Mouse (Mus musculus) liver (tissue): ENCODE results near the gene Dkk3.

Experiments used
- DNase-seq: peaks from one replicate; pipeline ENCODE4 v3.0.0-alpha.2; 2020; ENCODE audit warnings: mixed read lengths

Gene Dkk3

DNA sequence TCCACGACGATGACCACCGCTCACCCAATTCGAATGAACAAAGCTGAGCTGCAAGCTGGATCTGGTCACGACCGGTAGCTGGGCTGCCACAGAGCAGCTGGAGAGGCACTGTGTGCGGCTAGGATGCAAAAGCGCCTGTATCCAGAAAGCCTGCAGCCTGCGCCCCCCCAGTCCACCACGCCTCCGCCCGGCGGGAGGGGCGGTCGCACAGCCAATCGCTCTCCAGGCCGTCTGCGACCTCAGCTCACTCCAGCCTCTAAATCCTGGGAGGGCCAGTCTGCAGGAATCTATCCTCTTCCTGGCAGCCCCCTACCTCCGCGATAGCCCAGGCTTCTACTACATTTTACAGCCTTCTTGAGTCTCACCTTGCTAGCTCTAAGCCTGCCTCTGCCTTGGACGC, at the start of gene Dkk3:
TSS of gene Dkk3 (minus strand) at position 116 of the 400 bp plus-strand sequence.
- peak; percentile 35 for DNase-seq

DNA sequence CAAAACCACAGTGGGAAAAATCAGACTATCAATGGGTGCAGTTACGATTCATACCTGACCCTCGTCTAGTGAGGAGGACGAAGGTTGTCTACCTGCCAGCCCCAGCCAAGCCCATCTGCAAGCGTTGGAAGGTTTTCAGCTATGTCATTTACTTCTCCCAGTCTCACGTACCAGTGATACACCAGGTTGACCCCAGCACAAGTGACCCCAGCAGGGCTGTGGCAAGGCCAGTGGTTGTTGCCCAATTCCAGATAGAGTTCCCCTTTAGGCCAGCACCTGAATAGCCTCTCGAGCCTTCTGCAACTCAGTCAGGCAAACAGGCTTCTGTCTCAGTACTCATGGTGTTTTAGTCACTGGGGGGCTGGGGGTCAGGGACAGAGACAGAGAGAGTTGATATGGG, 48.9 kb upstream of the Dkk3 start:
- no peak for DNase-seq

DNA sequence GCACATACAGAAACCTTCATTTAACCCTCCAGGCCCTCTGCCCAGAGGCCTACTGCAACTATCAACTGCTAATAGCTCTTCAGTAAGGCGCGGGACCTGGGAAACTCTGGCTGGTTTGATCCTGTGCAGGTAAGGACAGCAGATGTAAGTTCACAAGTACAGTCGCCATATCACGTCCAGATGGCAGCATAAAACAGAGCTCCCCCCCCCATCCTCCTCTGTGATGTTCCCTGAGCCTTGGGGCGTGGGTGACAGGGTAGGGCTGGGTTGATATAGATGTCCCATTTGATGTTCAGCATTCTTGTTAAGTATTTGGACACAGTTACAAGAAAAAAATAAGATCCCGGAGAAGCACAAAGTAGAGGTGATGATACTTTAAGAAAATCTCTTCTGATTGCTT, 46.7 kb upstream of the Dkk3 start:
- DNase-seq, result no peak

DNA sequence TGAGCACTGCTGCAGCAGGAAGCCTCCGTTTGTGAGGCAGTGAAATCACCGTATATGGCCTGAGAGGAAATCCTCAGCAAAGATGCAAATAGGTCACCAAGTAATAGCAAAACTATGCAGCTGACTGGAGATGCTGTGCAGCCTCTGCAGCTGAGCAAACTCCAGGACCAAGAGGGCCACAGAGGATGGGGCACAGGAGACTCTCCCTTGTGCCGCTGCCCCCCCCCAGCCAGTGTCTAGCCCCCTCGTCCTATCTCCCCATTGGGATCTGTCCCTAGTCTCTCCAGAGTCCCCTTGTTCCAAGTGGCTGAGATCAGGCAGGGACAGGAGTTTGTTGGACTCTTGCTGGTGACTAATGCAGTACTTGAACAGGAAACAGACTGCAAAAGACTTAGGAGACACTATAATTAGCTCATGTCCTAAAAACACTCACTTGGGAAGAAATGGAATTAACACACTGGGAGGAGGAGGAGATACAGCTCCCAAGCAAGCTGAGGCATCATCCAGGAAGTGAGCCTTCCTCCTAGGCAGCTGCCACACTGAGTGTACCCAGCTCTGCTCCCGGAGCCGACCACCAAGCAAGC, 45.6 kb upstream of the Dkk3 start:
- no peak for DNase-seq

DNA sequence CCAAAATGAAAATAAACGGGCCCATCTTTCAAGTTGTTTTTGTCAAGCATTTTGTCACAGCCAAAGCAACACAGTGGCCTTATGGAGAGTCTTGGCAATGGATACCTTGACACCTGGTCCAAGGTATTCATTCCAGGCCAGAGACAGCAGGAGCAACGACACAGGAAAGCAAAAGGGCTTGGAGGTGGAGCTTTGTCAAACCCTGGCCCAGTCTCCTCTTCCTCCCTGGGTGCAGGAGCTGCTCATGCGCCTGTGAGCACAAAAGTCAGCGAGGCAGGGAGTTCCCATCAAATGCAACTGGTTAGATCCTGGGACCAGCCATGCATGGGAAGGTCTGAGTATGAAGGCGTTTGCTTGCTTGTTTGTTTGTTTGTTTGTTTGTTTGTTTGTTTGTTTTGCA, 45.1 kb upstream of the Dkk3 start:
- no peak for DNase-seq

DNA sequence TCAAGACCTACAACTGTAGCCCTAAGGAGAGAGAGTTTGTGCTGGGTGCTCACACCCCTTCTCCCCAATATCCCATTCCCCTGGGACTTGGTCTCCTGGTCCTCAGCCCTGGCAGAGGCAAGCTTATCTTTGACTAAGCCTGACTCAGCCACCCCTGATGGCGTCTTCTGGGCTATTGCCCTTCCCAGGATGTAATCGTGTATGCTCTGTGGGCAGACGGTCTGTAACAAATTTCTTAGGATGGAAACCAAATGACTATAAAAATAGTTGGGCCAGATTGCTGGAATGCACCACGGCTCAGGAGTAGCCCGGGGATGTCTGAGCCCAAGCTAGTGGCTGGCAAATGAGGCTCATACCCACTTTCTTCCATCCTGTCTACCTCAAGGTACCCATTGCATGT, 44.0 kb upstream of the Dkk3 start:
- DNase-seq, result no peak

DNA sequence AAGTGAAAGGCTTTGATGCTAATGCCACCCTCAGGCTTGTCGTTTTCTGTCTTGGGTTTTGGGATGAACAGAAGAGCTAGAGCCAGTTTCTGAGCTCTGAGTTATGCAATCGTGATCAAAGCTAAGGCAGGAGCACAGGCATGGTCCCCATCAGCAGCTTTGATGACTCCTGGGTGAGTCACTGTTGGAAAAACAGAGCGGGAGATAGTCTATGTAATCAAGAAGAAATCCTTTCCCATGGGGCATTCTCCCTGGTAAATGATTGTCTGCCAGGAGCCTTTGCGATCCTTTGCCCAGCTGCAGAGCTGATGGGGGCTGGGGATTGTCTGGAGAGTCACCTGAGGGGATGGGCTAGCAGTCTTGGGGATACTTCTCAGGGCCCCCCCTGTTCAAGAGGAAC, 43.3 kb upstream of the Dkk3 start:
- DNase-seq, result no peak

DNA sequence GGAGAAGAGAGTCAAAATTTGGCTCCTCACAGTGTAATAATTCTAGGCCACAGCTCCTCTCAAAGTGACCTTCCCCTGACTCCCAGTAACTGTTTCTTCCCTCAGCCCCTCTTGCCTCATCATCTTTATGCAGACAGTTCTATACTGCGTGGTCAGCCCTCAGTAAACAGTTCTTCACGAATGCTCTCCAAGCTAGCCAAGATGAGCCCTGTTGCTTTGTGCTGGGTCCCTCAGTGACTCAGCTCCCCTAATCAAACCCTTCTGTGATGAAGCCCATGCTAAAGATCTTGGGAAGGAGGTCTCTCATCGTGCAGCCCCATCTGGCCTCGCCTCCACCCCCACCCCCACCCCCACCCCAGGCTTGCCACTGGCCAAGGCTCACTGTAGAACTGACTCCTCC, 41.9 kb upstream of the Dkk3 start:
- no peak for DNase-seq

DNA sequence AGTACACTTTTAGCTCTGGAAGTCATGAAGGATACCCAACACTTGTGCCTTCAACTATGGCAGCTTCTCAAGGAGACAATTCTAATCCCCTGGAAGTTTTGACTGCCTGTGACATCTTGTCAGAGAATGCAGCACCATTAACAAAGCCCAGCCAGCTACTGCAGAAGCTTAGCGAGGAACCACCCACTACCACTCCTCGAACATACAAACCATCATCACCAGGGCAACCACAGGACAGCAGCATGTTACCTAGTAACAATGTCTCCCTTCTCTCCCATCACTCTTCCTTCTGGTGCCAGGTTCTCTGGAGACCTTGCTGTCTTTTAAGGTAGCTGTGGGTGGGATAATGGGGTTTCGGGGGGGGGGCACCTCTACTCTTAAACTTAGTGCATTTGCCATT, 40.5 kb upstream of the Dkk3 start:
- DNase-seq, result no peak

DNA sequence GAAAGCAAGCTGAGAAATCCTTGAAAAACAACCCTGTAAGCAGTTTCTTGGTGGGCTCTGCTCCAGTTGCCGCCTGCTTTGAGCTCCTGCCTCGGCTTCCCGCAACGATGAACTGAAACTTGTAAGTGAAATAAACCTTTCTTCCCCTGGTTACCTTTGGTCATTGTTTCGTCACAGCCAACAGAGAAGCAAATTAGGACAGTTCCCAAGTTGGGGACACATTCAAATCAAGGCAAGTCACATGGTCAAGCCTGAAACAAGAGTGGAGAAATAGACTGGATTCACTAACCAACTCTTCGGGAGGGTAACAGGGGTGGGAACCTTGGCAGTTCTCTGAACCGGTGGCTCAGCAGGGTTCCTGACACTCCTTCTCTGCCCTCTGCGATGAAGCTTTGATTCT, 38.6 kb upstream of the Dkk3 start:
- DNase-seq, result no peak

DNA sequence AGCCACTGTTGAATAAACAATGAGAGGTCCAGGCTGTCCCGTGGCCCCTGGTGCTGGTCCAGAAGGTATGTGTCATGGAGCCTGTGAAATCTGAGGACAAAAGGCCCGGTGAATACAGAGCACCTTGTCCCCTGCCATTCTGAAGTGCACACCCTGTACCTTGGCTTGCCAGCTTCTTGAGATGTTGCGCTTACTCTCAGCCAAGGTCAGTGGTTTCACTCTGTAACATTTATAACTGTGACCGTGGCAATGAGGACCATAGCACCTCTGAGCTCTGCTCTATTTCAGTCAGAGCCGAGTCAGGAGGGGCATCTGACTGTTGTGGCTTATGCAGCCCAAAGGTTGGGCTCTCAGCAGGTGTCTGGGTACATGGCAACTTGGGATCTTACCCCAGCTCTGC, 35.4 kb upstream of the Dkk3 start:
- no peak for DNase-seq

DNA sequence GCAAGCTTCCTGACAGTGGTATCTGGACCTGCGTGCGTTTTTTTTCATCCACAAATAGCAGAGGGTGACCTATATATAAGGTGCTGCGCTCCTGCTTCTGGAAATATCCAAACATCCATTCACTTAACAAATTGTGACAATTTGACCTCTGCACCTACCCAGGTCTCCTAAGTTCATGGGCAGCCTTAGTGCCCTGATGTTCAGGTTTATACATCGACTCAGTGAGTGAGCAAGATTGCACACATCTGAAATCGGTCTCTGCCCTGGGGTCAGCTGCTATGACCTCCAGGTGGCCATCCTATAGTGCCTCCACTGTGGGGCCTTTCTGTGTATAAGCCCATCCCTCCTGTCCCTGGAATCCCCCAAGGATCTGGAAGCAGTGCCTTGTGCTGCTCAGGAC, 33.9 kb upstream of the Dkk3 start:
- no peak for DNase-seq

DNA sequence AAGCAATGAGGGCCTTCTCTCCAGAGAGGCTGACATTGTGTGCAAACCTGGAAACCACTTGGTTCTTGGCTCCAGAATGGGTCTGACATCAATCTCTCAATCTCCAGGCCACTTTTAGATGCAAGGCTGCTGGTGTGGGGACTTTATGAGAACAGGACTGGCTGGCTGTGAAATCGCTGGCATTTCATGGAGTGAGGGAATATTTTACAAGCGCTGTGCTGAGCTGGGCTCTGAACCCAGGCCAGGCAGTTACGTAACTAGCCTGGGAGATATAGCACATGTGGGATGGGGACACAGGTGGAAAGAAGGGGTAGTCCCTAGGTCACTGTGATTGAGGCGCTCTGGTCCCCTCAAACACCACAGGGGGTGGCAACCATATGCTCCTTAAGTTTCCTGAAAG, 33.4 kb upstream of the Dkk3 start:
- no peak for DNase-seq

DNA sequence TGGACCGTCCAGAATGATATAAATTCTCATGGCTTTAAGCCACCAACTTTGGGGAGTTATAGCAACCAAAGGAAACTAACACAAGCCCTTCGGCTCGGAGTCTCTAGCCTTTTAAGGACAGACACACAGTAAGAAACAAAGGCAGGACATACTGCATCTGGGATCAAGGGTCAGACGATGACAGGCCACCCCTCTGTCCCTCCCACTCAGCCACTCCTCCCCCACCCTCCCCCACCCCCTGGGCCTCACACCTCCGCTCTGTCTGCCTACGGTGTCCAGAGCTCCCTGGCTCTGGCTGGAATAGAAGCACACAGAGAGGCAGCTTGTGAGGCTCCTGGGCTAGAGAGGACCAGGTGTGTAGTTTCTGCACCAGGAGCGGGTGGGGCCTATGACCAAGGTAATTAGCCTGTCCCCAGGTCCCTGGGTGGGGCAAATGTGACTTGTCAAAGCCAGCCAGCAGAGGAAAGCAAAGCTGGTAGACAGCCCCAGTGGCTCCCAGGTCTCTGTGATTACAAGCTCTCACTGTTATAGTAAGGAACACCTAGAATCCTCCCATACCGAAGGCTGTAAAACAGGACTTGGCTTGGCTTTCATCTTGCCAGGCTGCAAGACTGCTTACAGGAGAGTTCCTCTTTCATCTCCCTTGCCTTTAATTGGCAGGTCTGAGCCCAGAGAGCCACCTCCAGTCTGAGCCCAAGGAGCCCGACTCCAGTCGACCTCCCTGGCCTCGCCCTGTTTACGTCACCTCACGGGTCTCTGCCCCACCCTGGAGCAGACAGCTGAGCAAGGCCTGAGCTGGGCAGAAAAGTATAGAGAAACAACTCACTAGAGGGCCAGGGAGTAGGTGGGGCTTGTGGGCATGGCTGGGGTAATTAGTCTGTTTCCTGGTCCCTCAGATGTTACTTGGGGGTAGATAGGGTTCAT, 28.9 kb upstream of the Dkk3 start:
- DNase-seq, result no peak

DNA sequence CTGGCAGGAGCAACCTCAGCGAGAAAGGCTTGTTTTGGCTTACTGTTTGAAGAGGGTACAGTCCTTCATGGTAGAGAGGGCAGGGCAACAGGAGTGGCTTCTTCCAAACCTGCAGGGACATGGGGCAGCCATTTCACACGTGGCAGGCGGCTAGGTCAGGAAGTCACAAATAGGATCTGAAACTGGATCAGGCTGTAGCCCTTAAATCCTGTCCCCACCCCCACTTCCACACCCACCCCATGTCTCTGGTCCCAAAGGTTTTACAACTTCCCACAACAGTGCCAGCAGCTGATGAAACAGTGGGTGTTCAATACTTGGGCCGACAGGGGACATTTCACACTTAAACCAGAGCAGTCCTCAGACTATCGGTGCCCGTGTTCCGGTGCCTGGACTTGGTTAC, 28.0 kb upstream of the Dkk3 start:
- no peak for DNase-seq

DNA sequence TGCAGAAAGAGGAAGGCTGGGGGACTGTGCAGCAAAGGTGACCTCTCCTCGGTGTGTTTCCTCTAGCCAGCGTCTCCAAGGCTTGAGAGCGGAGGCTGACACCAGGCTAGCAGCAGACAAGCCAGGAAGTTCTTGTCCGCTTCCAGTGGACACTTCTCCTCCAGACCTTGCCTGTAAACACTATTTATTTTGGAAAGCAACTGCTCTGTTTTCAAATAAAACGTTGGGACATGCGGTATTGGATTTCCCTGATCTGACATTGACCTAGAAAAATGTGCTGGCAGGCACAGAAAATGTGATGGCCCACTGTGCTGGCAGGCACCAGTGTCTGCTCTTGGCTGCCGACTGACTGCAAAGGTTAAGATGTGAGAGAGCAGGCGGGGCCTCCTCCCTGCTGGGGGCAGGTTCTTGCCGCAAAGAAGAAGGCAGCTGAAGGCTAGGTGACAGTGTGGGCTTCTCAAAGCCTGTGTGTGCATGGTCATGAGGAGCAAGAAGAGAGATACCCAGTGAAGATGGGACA, 26.4 kb upstream of the Dkk3 start:
- DNase-seq, result no peak

DNA sequence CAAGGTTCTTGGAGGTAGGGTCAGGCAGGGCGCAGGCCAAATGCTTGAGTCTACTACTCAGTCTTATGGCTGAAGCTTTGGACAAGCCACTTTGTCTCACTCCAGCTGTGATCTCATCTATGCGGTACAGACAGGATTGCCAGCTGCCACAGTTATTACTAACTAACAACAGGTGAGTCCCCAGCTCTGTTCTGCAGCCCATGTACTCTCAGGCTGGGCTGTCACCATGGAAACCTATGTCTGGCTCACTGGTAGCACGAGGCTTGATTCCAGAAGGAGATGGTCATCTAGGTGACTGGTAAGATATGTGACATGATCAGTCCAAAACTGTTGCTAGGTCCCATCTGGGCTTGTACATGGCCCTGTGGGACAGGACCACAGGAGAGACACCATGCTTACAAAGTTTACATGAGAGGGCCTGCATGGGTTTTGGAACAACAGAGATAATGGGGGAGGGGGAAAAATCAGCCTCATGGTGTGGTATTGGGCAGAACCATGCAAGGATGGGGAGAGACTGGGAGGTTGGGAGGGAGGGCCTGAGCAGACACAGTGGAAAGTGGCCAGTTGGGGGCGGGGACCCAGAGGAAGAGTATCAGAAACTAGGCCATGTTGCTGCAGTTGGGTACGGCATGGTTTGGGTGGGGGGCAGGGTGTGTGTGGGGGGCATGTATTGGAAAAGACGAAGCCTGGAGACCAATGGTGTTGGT, 25.8 kb upstream of the Dkk3 start:
- no peak for DNase-seq

DNA sequence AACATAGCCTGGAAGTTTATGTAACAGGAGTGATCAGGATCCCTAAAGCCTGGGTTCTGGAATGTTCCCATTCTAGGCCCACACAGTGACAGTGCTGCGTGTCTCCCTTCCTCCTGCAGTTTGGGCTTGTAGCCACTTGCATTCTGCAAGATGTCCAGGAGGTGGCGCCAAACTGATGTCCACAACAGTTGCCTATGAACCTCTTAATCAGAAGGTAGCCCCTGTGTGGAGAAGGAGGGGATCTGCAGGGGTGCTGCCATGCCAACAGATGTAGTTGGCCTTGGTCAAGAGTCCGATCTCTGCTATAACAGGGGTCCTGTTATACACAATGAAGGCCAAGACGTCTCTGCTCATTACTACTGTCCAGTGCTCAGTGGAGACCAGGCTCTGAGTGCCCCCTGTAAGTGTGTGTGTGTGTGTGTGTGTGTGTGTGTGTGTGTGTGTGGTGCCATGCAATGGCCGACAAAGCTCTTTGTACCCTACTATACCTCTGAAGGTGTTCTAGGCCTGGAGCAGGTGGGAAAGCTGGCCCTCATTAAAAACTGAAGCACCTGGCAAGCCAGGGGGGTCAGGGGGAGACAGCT, 24.5 kb upstream of the Dkk3 start:
- peak; percentile 79 for DNase-seq

DNA sequence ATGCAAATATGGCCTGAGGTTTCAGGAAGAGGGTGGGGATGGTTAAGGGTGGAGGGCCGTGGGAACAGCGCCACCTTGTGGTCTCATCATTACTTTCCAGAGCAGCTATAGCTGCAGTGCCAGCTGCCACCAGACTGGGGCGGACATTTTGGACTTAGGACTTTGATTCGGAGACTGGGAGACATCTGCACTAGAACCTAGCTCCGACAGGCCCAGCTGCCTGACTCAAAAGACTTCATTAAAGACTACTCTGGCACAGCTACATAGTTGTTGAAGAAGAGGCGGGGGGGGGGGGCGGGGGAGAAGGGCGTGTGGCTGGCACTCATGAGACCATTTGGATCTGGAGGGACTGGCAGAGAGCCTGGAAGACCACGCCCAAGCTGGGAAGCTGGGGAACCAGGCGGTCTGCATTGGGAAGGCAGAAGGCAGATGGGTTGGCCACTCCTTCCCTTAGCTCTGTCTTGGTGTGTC, 21.4 kb upstream of the Dkk3 start:
- peak; percentile 71 for DNase-seq

DNA sequence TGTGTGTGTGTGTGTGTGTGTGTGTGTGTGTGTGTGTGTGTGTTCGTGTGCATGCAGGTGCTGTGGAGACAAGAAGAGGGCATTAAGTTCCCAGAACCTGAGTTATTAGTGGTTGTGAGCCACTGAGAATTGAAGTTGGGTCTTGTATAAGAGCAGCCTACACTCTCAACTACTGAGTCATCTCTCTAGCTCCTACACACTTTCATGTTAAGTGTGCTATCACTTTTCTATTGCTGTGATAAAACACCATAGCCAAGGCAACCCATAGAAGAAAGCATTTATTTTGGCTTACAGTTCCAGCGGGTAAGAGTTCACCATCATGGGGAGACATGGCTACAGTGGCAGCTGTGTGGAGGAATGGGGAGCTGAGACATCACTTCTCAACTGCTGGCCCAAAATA, 17.8 kb upstream of the Dkk3 start:
- no peak for DNase-seq

DNA sequence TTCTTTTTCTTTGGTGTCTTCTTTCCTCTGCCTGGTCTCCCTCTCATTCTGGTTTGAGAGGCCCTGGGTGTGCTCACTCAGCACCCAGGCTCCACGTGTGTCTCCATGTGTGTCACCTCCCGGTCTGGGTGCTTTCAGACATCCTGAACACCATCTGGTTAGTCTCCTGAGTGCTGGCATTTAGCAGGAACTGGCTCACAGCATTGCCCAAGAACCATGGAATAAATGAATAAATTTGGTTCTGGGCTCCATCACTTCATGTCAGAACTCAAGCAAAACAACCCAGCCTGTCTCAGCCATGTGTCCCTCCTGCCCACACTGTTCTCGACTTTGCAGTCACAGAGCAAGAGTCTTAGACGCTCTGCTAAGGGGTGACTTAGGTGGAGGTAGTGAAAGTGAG, 13.8 kb upstream of the Dkk3 start:
- no peak for DNase-seq

DNA sequence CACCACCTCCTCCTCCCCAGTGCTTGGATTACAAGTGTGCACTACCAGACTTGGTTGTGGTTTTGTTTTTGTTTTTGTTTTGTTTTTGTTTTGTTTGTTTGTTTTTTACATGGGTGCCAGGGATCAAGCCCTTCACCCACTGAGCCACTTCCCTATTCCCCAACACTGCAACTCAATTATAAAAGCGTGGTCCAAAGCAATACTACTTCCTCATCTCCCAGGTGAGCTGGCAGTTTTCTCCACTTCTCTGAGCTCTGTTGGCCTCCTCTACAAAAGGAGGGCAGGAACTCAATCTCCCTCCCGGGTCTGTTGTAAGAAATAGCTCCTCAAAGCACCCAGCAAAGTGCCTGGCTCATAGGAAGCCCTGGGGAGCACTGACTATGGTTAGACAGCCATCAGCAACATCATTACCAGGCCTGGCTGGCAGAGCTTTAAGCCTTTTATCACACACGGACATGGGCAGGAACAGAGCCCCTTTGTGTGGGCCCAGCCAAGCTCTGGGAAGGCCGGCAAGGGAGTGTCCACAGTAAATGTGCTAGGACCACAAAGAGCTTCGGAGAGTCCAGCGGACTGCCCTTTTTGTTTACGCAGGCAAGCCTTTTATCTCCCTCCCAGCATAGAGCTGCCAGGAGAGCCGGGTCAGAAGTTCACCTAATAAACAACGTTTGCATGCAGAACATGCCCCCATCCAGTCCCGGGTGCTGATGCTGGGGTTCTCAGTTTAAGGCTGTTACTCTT, 11.3 kb upstream of the Dkk3 start:
- peak; percentile 53 for DNase-seq

DNA sequence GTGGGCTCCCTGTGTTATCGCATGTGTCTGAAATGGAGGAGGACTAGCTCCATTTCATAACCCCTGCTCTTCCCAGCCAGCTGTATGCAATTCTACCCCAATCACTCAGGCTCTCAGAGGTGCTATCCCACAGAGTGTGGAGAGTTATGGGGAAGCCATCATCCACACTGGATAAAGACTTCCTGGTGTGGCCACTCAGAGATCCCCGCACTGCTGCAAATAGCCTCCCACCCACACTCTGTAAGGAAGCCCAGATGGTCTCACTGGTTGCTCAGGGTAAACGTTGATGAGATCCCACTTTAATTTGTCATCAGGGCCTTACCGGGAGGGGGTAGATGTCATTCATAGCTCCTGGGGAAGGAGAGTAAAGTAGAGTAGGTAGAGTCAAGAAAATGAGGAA, 6.7 kb upstream of the Dkk3 start:
- no peak for DNase-seq
